Mouse (Mus musculus): ENCODE results near the gene Rap1b.

Rap1b gene

DNA sequence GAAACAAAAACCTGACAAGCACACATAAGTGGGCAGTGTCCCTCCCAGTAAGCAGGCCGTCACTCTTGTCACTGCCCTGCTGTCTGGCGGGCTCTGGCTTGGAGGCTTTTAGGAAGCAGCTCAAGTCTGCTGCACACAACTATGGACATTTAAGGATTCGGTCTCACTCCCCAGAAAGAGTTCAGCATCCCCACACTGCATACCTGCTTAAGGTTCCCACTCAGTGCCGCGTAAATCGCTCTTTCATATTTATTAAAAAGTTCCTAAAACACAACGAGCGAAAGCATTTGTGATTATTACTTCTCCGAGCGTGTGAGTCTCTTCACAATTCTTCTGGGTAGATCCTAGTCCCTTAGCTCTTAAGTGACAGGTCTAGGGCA is 74.7 kb downstream of the Rap1b start:
- no peak for DNase-seq (ENCODE audit: extremely low spot score, low spot score)

DNA sequence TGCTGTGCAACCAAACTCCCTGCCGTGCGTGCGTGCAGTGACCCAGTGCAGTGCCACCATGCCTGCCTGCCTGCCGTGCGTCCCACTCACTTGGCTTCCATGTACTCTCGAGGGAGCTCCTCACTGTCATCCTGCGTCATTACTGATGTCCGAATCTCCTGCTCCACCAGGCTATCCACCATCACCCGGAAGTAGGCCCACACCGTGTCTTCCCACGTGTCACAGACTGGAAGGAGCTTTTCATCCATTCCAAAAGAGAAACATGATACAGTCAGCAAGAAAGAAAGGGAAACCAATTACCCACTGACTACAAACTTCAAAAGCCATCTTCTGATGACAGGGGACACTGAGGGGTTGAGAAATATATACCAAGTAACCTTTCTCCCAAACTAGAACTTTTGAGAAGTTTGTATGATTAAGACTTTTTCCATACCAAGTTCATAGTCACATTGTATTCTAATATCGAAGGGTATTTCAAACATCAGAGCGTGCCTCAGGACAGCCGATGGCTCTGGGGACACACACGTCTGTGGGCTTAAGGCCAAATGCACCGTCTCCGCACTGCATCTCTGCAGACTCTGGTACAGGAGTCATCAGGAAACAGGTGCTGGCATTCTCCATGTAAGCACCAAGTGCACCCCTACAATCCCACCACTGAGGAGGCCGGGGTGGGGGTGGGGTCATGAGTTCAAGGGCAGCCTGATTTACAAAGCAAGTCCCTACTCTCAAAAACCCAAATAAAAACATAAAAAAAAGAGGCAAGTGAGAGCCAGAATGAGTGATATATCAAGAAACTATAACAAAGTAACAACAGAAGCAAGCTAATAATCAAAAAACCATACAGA is 75.3 kb downstream of the Rap1b start:
- DNase-seq (ENCODE audit: extremely low spot score, low spot score) = no peak

DNA sequence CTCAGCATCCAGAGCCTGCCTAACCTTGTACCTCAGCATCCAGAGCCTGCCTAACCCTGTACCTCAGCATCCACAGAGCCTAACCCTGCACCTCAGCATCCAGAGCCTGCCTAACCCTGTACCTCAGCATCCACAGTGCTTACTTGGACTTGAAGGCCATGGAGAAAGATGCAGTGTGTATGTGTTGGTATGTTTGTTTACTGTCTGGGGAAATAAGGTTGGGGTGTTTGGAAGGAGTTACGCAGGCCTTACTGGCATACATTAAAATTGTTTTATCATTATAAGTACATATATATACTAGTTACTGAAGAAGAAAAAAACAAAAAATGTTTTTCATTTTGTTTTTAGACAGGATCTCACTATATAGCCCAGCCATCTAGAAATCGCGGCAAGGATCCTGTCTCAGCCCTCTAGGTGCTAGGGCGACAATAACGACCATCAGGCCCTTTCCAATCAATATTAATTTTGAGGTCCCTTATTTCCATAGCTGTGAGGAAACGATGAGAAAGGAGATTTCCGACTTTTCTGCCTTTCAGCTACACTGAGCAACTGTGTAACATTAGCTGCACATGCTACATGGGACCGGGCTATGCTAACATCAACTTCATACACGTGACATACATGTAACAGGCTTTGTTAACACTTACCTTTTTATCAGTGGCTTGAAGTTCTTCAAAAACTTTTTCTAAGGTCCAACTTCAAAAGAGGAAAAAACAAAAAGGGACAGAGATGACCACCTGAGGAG is 76.1 kb downstream of the Rap1b start:
- no peak for DNase-seq (ENCODE audit: extremely low spot score, low spot score)

DNA sequence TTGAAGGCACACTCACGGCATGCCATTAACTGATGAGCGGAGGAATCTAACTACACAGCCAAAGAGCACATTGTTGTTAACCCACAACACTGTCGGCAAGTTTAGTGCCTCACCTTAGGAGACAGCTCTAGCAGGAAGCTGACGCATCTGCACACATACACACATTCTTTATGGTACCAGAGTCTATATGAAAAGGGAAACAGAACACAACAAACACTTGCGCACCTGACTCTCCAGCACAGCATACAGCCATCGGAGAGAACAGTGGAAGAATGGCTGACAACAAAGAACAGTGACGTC is 77.7 kb downstream of the Rap1b start:
- no peak for DNase-seq (ENCODE audit: extremely low spot score, low spot score)

DNA sequence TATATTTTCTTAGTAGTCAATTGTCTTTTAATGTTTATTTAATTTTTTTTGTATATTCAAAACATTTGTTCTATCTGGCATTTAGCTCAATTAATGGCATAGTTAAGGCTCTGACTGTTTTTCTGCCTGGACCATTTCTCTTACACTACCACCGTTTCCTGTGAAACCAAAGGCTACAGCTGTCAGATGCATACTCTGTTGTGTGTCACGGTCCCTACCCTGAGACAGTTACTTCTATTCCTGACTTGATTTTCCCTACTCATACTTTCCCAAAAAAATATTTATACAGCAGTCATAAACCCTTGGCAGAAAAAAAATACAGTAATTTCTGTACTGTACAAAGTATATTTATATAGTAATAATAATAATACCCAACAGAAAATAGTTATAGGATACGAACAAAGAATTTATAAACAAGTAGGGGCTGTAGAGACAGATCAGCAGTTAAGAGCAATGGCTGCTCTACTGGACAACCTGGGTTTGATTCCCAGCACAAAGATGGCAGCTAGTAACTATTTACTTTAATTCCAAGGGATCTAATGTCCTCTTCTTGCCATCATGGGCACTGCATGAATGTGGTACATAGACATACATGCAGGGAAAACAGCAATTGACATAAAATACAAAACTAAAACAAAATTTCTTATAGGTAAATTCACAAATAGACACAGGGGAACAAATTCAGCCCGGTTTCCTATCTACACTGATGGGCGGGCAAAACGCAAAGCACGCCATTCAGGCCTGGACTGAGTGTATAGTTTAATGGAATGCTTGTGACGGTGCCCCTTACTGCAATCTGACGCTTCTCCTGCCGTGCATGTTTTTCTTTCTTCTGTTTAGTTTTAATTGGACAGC is 78.3 kb downstream of the Rap1b start:
- no peak for DNase-seq (ENCODE audit: extremely low spot score, low spot score)

DNA sequence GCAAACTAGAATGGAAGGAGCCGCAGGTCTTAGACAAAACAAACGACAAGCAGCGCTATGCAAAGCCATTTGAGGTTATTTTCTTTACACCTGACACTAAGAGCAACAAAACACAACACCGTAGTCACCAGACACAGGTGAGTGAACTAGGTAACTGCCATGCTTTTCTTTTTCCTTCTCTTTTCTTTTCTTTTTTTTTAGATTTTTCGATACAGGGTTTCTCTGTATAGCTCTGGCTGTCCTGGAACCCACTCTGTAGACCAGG is 79.0 kb downstream of the Rap1b start:
- no peak for DNase-seq (ENCODE audit: extremely low spot score, low spot score)

DNA sequence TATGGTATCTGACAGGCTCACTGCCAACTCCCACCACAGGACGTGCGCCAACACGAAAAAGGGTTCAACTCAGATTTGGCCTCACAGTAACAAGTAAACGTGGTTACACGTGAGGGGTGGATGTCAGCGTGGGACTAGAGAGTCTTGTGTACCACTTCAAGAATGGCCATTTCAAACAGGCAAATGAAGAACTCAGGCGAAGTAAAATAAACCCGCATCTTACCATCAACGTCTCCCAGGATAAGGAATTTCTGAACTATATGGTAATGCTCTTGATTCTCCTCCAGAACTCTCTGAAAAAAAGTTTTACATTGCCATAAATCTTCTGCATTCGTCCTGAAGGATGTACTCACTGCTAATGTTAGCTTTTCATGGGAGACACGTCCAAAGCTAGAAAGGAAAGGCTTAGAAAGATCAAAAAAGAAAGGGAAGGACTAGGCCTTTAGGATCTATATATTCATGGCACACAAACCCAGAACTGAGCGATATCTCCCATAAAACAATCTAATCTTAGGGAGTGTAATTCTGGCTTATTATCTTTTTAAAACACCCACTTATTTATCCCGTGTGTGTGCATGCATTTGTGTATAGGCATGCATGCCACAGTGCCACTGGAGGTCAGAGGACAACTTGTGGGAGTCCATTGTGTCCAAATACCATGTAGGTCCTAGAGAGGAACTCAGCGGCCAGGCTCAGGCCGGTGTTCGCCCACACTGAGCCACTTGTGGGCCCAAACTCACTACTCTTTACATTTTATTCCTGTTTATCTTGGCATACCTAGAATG is 79.5 kb downstream of the Rap1b start:
- no peak for DNase-seq (ENCODE audit: extremely low spot score, low spot score)

DNA sequence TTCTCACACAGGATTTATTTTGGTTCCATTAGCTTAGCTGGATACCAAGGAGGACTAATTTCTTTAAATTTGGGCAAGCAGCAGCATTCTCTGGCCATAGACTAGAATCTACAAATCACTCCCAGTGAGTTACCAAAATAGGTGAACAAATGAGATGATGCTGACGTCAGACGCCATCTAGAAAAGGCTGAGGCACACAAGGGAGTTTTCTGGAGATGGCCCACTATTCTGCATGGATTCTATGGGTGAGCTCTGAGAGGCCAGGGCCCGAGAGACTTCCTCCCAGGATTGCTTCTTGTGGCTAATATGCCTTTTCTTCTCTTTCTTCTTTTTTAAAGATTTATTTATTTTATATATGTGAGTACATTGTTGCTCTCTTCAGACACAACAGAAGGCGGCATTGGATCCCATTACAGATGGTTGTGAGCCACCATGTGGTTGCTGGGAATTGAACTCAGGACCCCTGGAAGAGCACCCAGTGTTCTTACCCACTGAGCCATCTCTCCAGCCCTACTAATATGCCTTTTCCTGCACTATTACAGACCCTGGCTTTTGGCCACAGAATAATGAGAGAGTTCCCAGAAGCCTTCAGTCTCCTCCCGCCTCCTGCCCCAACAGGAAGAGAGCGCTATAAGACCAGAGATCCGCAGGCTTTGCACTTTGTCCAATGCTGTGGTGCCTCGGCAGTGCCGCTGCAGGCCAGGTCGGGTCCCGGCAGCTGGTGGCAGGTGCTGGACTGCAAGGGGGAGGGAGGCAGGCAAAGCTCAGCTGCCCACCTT is 80.5 kb downstream of the Rap1b start:
- no peak for DNase-seq (ENCODE audit: extremely low spot score, low spot score)

DNA sequence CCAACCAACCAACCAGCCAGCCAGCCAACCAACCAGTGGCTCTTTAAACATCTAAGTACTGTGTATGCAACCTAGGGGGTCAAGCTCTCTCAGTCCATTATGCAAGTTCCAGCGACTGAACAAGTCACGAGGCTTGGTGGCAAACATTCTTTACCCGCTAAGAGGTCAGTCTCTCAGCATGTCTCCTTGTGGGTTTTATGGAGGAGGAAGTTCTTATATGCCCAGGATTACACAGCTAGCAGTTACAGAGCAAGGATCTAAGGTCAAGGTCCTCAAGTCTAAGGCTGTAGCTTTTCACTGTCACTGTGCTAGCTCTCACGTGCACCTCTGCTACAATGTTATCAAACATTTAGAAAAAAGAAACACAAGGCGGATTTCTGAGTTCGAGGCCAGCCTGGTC is 81.2 kb downstream of the Rap1b start:
- no peak for DNase-seq (ENCODE audit: extremely low spot score, low spot score)

Data from neural tube, embryonic 10.5 days (tissue).